Mouse (Mus musculus) testis, adult 2 months (tissue): ENCODE measurements at regions not wholly inside any gene's neighbourhood (a gene's known extent, or its start where the extent isn't known, plus 50 kb on each side); places are given as distances from the start of the nearest gene placed in this dataset.

ENCODE experiments used
- H3K27ac ChIP-seq: fragments of 200-500 bp; 2 replicates; pipeline ENCODE4 v1.5.1; 2012; ENCODE audit warnings: low read depth, low read length; ENCODE audit not compliant: control insufficient read depth, insufficient read depth
- H3K27me3 ChIP-seq: fragments of 200-500 bp; 2 replicates; pipeline ENCODE4 v1.6.1; 2012; ENCODE audit warnings: mild to moderate bottlenecking, low read length, moderate library complexity; ENCODE audit not compliant: control insufficient read depth, insufficient read depth
- H3K36me3 ChIP-seq: fragments of 200-500 bp; 2 replicates; pipeline ENCODE4 v1.6.1; 2012; ENCODE audit warnings: mild to moderate bottlenecking, low read length; ENCODE audit not compliant: control insufficient read depth, insufficient read depth
- H3K4me1 ChIP-seq: fragments of 200-500 bp; 2 replicates; pipeline ENCODE4 v1.6.1; 2012; ENCODE audit warnings: low read length; ENCODE audit not compliant: control insufficient read depth, insufficient read depth
- H3K4me3 ChIP-seq: fragments of 200-500 bp; 2 replicates; pipeline ENCODE4 v1.5.1; 2012; ENCODE audit warnings: low read depth, mild to moderate bottlenecking, low read length, moderate library complexity, mixed read lengths; ENCODE audit not compliant: control insufficient read depth
- CTCF ChIP-seq: fragments of 200-500 bp; IDR thresholded peaks from 2 replicates; pipeline ENCODE4 v1.5.1; 2012; ENCODE audit warnings: low read depth, mild to moderate bottlenecking, inconsistent platforms, low read length, moderate library complexity; ENCODE audit not compliant: control insufficient read depth, insufficient read depth, insufficient replicate concordance
- POLR2A ChIP-seq: fragments of 200-500 bp; IDR thresholded peaks from 2 replicates; pipeline ENCODE4 v1.6.1; 2012; ENCODE audit warnings: low read depth, mild to moderate bottlenecking, inconsistent platforms, low read length, moderate library complexity; ENCODE audit not compliant: control insufficient read depth

GRCm38 (mm10) chr7:36829710-36830109, 131.8 kb downstream of the Tshz3 start:
- no peak overlapping the region for H3K4me3 ChIP-seq
- no peak overlapping the region for H3K27ac ChIP-seq
- no peaks in the 10 kb centered on the region for H3K4me1 ChIP-seq
- H3K36me3 ChIP-seq: no peaks in the 10 kb centered on the region
- TF ChIP-seq POLR2A (no peak), CTCF (no peak)
- H3K27me3 ChIP-seq: no peaks in the 10 kb centered on the region

GRCm38 (mm10) chr7:36830155-36830554, 132.2 kb downstream of the Tshz3 start:
- Histone ChIP-seq H3K4me3 (no peak overlapping the region), H3K27ac (no peak overlapping the region), H3K36me3 (no peaks in the 10 kb centered on the region), H3K27me3 (no peaks in the 10 kb centered on the region), H3K4me1 (no peaks in the 10 kb centered on the region)
- TF ChIP-seq POLR2A (no peak), CTCF (no peak)

- Histone ChIP-seq H3K4me3 (no peak overlapping the region), H3K36me3 (no peaks in the 10 kb centered on the region), H3K27me3 (no peaks in the 10 kb centered on the region), H3K27ac (no peak overlapping the region), H3K4me1 (no peaks in the 10 kb centered on the region)
- TF ChIP-seq POLR2A: no peak
- no peak for TF ChIP-seq CTCF
Measured at GRCm38 (mm10) chr7:36848279-36848678, 150.4 kb downstream of the Tshz3 start.

- Histone ChIP-seq H3K36me3 (no peaks in the 10 kb centered on the region), H3K27ac (no peak overlapping the region), H3K4me3 (no peak overlapping the region), H3K4me1 (no peaks in the 10 kb centered on the region), H3K27me3 (no peaks in the 10 kb centered on the region)
- TF ChIP-seq POLR2A (no peak), CTCF (no peak)
Measured at GRCm38 (mm10) chr7:36851275-36851889, 153.5 kb downstream of the Tshz3 start.

- Histone ChIP-seq H3K27ac (no peak overlapping the region), H3K27me3 (no peaks in the 10 kb centered on the region), H3K36me3 (no peaks in the 10 kb centered on the region), H3K4me3 (no peak overlapping the region), H3K4me1 (no peaks in the 10 kb centered on the region)
- TF ChIP-seq CTCF (no peak), POLR2A (no peak)
Measured at GRCm38 (mm10) chr7:36854308-36854707, 156.4 kb downstream of the Tshz3 start.

- TF ChIP-seq CTCF: no peak
- no peak for TF ChIP-seq POLR2A
- Histone ChIP-seq H3K4me1 (no peaks in the 10 kb centered on the region), H3K27me3 (no peaks in the 10 kb centered on the region), H3K4me3 (no peak overlapping the region), H3K36me3 (no peaks in the 10 kb centered on the region), H3K27ac (no peak overlapping the region)
Measured at GRCm38 (mm10) chr7:36859428-36859827, 161.5 kb downstream of the Tshz3 start.

GRCm38 (mm10) chr7:36862481-36862880, 164.6 kb downstream of the Tshz3 start:
- no peak overlapping the region for H3K4me3 ChIP-seq

GRCm38 (mm10) chr7:36863745-36864144, 165.8 kb downstream of the Tshz3 start:
- Histone ChIP-seq H3K36me3 (no peaks in the 10 kb centered on the region), H3K27me3 (no peaks in the 10 kb centered on the region), H3K4me1 (no peaks in the 10 kb centered on the region), H3K27ac (no peak overlapping the region), H3K4me3 (no peak overlapping the region)
- no peak for TF ChIP-seq POLR2A

More at GRCm38 (mm10) chr7:36862481-36862880, 164.6 kb downstream of the Tshz3 start:
- H3K27ac ChIP-seq: no peak overlapping the region
- no peak for TF ChIP-seq CTCF
- H3K36me3 ChIP-seq: no peaks in the 10 kb centered on the region
- H3K4me1 ChIP-seq: no peaks in the 10 kb centered on the region
- no peaks in the 10 kb centered on the region for H3K27me3 ChIP-seq

- TF ChIP-seq POLR2A: no peak
- no peak for TF ChIP-seq CTCF
- no peaks in the 10 kb centered on the region for H3K36me3 ChIP-seq
- H3K27ac ChIP-seq: no peak overlapping the region
- H3K4me1 ChIP-seq: no peaks in the 10 kb centered on the region
- H3K27me3 ChIP-seq: no peaks in the 10 kb centered on the region
- no peak overlapping the region for H3K4me3 ChIP-seq
Measured at GRCm38 (mm10) chr7:36864675-36865074, 166.8 kb downstream of the Tshz3 start.
